Comparison of ENCODE assay signal across 7 mouse cellular contexts in genomic region chr4:45890066-45890761, GRCm38 (mm10). TPM values are rescaled to one million over a fixed set of nuclear protein-coding genes. Genes with fewer than 3 reads are reported as not detected.
DNase-seq lines count a peak whose midpoint lies in the region; ATAC-seq lines count a peak whose summit lies in the region.

Gene Ccdc180 (plus strand): TSS chr4:45890303.

- peak within 1 kb of the TSS; percentile 54 for H3K4me2 ChIP-seq in limb, embryonic 13.5 days (replicated peaks)
- H3K4me2 ChIP-seq in midbrain, embryonic 15.5 days: peak within 1 kb of the TSS; percentile 34

- no peak within 1 kb of the TSS for H3K4me3 ChIP-seq in limb, embryonic 13.5 days
- H3K4me3 ChIP-seq in midbrain, embryonic 15.5 days: 0 out of 2 replicates have a peak within 1 kb of the TSS, but pooled peaks have one; percentile 11

- no peak within 1 kb of the TSS for H3K27ac ChIP-seq in limb, embryonic 13.5 days
- no peak within 1 kb of the TSS for H3K27ac ChIP-seq in midbrain, embryonic 15.5 days

- H3K36me3 ChIP-seq in limb, embryonic 13.5 days: no peaks in the 10 kb centered on the region
- no peaks in the 10 kb centered on the region for H3K36me3 ChIP-seq in midbrain, embryonic 15.5 days (replicated peaks)

- no peak within 1 kb of the TSS for H3K9ac ChIP-seq in limb, embryonic 13.5 days
- H3K9ac ChIP-seq in midbrain, embryonic 15.5 days: no peak within 1 kb of the TSS

- ATAC-seq in limb, embryonic 13.5 days (ENCODE audit: low FRiP score, low read depth): no peak
- no peak for ATAC-seq in midbrain, embryonic 15.5 days (replicated peaks)

- peaks cover 7% of the 10 kb centered on the region; the same call in 1 of the 2 replicates for H3K27me3 ChIP-seq in limb, embryonic 13.5 days
- H3K27me3 ChIP-seq in midbrain, embryonic 15.5 days (replicated peaks): no peaks in the 10 kb centered on the region

- WGBS in limb, embryonic 13.5 days: 14% methylated on average over 19 of the region's 19 CpGs
- WGBS in midbrain, embryonic 15.5 days: 9% methylated on average over 19 of the region's 19 CpGs

- peak; percentile 88 for DNase-seq in ZHBTc4 (ENCODE audit: low read depth, low spot score)
- peak; percentile 91 for DNase-seq in embryo, embryonic 11 days
- DNase-seq in heart, adult 8-10 months (ENCODE audit: low spot score): peak; percentile 22
- DNase-seq in kidney, adult 8-10 months: peak; percentile 60 to 63
- peak; percentile 40 to 60 for DNase-seq in spleen, postnatal 14 days (ENCODE audit: low spot score in 2 of 2)

- no peaks in the 10 kb centered on the region for H3K9me3 ChIP-seq in limb, embryonic 13.5 days
- H3K9me3 ChIP-seq in midbrain, embryonic 15.5 days: no peaks in the 10 kb centered on the region

- H3K4me1 ChIP-seq in limb, embryonic 13.5 days: peaks cover 12% of the 10 kb centered on the region
- H3K4me1 ChIP-seq in midbrain, embryonic 15.5 days: peaks cover 6% of the 10 kb centered on the region

RNA-seq across cellular contexts. Expression of gene Ccdc180, which starts in this region (rescaled TPM):
- total RNA-seq in heart, adult 8-10 months (2022): under 1 TPM in 1 of 4 experiments, not detected in 3; 0.09 TPM
- 0.06 TPM in 1 of 2 replicates, not detected in the other for polyA plus RNA-seq in limb, embryonic 13.5 days (2015; fragmentation: Nextera tagmentation; extraction: Ambion mirVana)
- polyA plus RNA-seq in midbrain, embryonic 15.5 days (2015; fragmentation: Nextera tagmentation; extraction: Ambion mirVana): 0.39 and 0.43 TPM in 2 replicates

Comparison
In these comparisons a context has a peak if more than half of its experiments do, and no peak if none do; other contexts are left out.
1. Peak in DNase-seq in heart, adult 8-10 months; RNA of the gene not detected or under 1 TPM.
2. DNase-seq: peak in every context shown above with its lines; median percentile 91 in embryo, embryonic 11 days; 88 in ZHBTc4; 62 in kidney, adult 8-10 months; 50 in spleen, postnatal 14 days; 22 in heart, adult 8-10 months.